22 mouse cellular contexts compared by ENCODE assay signal in genomic region chr1:167208816-167209215, GRCm38 (mm10).
DNase-seq lines count a peak whose midpoint lies in the region; ATAC-seq and TF ChIP-seq lines count a peak whose summit lies in the region.
"Had no signal": no experiment of that assay in that cellular context is flagged by ENCODE, and none has a peak within 500 bp of the region (broad histone marks: within the 10 kb centered on the region; RNA-seq: fewer than 3 reads in every experiment).

No protein-coding gene starts in this region.

- H3K4me2 ChIP-seq in forebrain, embryonic 11.5 days (ENCODE audit: low read depth, low read length, severe bottlenecking) = no peak overlapping the region
- no peak overlapping the region for H3K4me2 ChIP-seq in forebrain, embryonic 15.5 days (replicated peaks)
- H3K4me2 ChIP-seq in midbrain, embryonic 12.5 days (replicated peaks) = no peak overlapping the region
- no peak overlapping the region for H3K4me2 ChIP-seq in liver, embryonic 12.5 days
- H3K4me2 ChIP-seq: embryonic facial prominence, embryonic 12.5 days; hindbrain, embryonic 12.5 days; limb, embryonic 12.5 days; lung, embryonic 15.5 days; neural tube, embryonic 15.5 days had no signal

- H3K9ac ChIP-seq in forebrain, embryonic 11.5 days (ENCODE audit: low read length) = no peak overlapping the region
- H3K9ac ChIP-seq in forebrain, embryonic 15.5 days (replicated peaks) = no peak overlapping the region
- H3K9ac ChIP-seq in midbrain, embryonic 12.5 days (replicated peaks) = no peak overlapping the region
- no peak overlapping the region for H3K9ac ChIP-seq in liver, embryonic 12.5 days
- H3K9ac ChIP-seq: embryonic facial prominence, embryonic 12.5 days; hindbrain, embryonic 12.5 days; limb, embryonic 12.5 days; lung, embryonic 15.5 days; neural tube, embryonic 15.5 days had no signal

- no peak for TF ChIP-seq CTCF in brain, embryonic 14.5 days (IDR thresholded peaks at IDR 0.05; ENCODE audit: borderline replicate concordance, extremely low read depth, insufficient read depth, insufficient read length)

- H3K4me3 ChIP-seq in forebrain, embryonic 11.5 days (ENCODE audit: low read depth, low read length) = no peak overlapping the region
- no peak overlapping the region for H3K4me3 ChIP-seq in forebrain, embryonic 15.5 days
- no peak overlapping the region for H3K4me3 ChIP-seq in midbrain, embryonic 12.5 days
- no peak overlapping the region for H3K4me3 ChIP-seq in liver, embryonic 12.5 days
- H3K4me3 ChIP-seq: embryonic facial prominence, embryonic 12.5 days; hindbrain, embryonic 12.5 days; limb, embryonic 12.5 days; lung, embryonic 15.5 days; neural tube, embryonic 15.5 days had no signal

- intact Hi-C loops in left cerebral cortex, postnatal 4 days (cut with DNase I) = no loop called here

- ATAC-seq in forebrain, embryonic 11.5 days (replicated peaks; ENCODE audit: low FRiP score) = 0 out of 2 replicates have a peak, but pooled peaks have one; percentile 17
- no peak for ATAC-seq in forebrain, embryonic 15.5 days (replicated peaks)
- ATAC-seq in midbrain, embryonic 12.5 days (ENCODE audit: low FRiP score, low read depth) = no peak
- no peak for ATAC-seq in liver, embryonic 12.5 days
- ATAC-seq: CD4-positive, CD25-positive, alpha-beta regulatory T cell, adult 4 months; intestine, postnatal 0 days had no signal

- H3K27me3 ChIP-seq in forebrain, embryonic 11.5 days (ENCODE audit: control insufficient read depth, insufficient read depth, low read length) = no peaks in the 10 kb centered on the region
- H3K27me3 ChIP-seq in forebrain, embryonic 15.5 days = no peaks in the 10 kb centered on the region
- H3K27me3 ChIP-seq in midbrain, embryonic 12.5 days = no peaks in the 10 kb centered on the region
- peaks cover 6% of the 10 kb centered on the region; the same call in 1 of the 2 replicates for H3K27me3 ChIP-seq in liver, embryonic 12.5 days (replicated peaks)
- H3K27me3 ChIP-seq: embryonic facial prominence, embryonic 12.5 days; limb, embryonic 12.5 days; lung, embryonic 15.5 days; neural tube, embryonic 15.5 days had no signal

- H3K4me1 ChIP-seq in forebrain, embryonic 11.5 days (replicated peaks; ENCODE audit: control insufficient read depth, insufficient read depth, low read length) = peaks cover 1% of the 10 kb centered on the region; the same call in 1 of the 2 replicates
- peaks cover 4% of the 10 kb centered on the region for H3K4me1 ChIP-seq in forebrain, embryonic 15.5 days
- peaks cover 4% of the 10 kb centered on the region for H3K4me1 ChIP-seq in midbrain, embryonic 12.5 days
- no peaks in the 10 kb centered on the region for H3K4me1 ChIP-seq in liver, embryonic 12.5 days
- H3K4me1 ChIP-seq: limb, embryonic 12.5 days; lung, embryonic 15.5 days; neural tube, embryonic 15.5 days had no signal

- H3K27ac ChIP-seq in forebrain, embryonic 11.5 days (ENCODE audit: low read depth, low read length) = no peak overlapping the region
- no peak overlapping the region for H3K27ac ChIP-seq in forebrain, embryonic 15.5 days (replicated peaks)
- H3K27ac ChIP-seq in midbrain, embryonic 12.5 days (replicated peaks) = peak overlapping the region; percentile 31
- no peak overlapping the region for H3K27ac ChIP-seq in liver, embryonic 12.5 days
- H3K27ac ChIP-seq: embryonic facial prominence, embryonic 12.5 days; hindbrain, embryonic 12.5 days; limb, embryonic 12.5 days; lung, embryonic 15.5 days; neural tube, embryonic 15.5 days had no signal

- no peaks in the 10 kb centered on the region for H3K36me3 ChIP-seq in forebrain, embryonic 11.5 days (ENCODE audit: control insufficient read depth, insufficient read depth, low read length)
- H3K36me3 ChIP-seq in forebrain, embryonic 15.5 days = no peaks in the 10 kb centered on the region
- H3K36me3 ChIP-seq in midbrain, embryonic 12.5 days = no peaks in the 10 kb centered on the region
- no peaks in the 10 kb centered on the region for H3K36me3 ChIP-seq in liver, embryonic 12.5 days
- H3K36me3 ChIP-seq: embryonic facial prominence, embryonic 12.5 days; hindbrain, embryonic 12.5 days; limb, embryonic 12.5 days; lung, embryonic 15.5 days; neural tube, embryonic 15.5 days had no signal

- WGBS in forebrain, embryonic 11.5 days = 13% methylated on average over 4 of the region's 4 CpGs
- 11% methylated on average over 4 of the region's 4 CpGs for WGBS in forebrain, embryonic 15.5 days
- 14% methylated on average over 4 of the region's 4 CpGs for WGBS in midbrain, embryonic 12.5 days
- 58% methylated on average over 4 of the region's 4 CpGs for WGBS in liver, embryonic 12.5 days (ENCODE audit: insufficient replicate concordance)

- DNase-seq in forebrain, embryonic 11.5 days (ENCODE audit: low spot score) = peak; percentile 51
- peak; percentile 33 for DNase-seq in left cerebral cortex, postnatal 4 days
- DNase-seq in left cerebral cortex, adult 11 months (ENCODE audit: low spot score) = no peak
- DNase-seq in brain, embryonic 14.5 days (ENCODE audit: low read depth) = peak; percentile 63
- no peak for DNase-seq in testis, postnatal 10 days (ENCODE audit: low spot score)
- DNase-seq: adrenal gland, postnatal 25 days; cerebellum, adult 8-10 months; embryo, embryonic 11 days; heart, postnatal 14 days; kidney, postnatal 14 days; layer of hippocampus, adult 9-11 months; thymus, postnatal 4 days had no signal

- no peaks in the 10 kb centered on the region for H3K9me3 ChIP-seq in forebrain, embryonic 11.5 days (ENCODE audit: control insufficient read depth, low read length)
- no peaks in the 10 kb centered on the region for H3K9me3 ChIP-seq in forebrain, embryonic 15.5 days
- H3K9me3 ChIP-seq in midbrain, embryonic 12.5 days = no peaks in the 10 kb centered on the region
- H3K9me3 ChIP-seq in liver, embryonic 12.5 days (replicated peaks) = no peaks in the 10 kb centered on the region
- H3K9me3 ChIP-seq: embryonic facial prominence, embryonic 12.5 days; hindbrain, embryonic 12.5 days; limb, embryonic 12.5 days; lung, embryonic 15.5 days; neural tube, embryonic 15.5 days had no signal

- TF ChIP-seq POLR2A in brain, embryonic 14.5 days (IDR thresholded peaks at IDR 0.05; ENCODE audit: borderline replicate concordance, extremely low read depth, insufficient read depth, insufficient read length, poor library complexity, severe bottlenecking) = no peak

Comparison
In these comparisons a context has a peak if more than half of its experiments do, and no peak if none do; other contexts are left out.
1. DNase-seq: peak in forebrain, embryonic 11.5 days (single experiment), left cerebral cortex, postnatal 4 days (single experiment) and brain, embryonic 14.5 days (single experiment); none in left cerebral cortex, adult 11 months (single experiment) and testis, postnatal 10 days (single experiment).